Mouse (Mus musculus) embryonic fibroblast, embryonic 13.5 days (primary cell): ENCODE data around the gene Copz2.

Experiments used
- CTCF ChIP-seq: IDR thresholded peaks from 2 replicates; pipeline ENCODE4 v1.5.1; 2011; ENCODE audit warnings: mild to moderate bottlenecking, control low read depth, low read length, moderate library complexity, borderline replicate concordance; ENCODE audit not compliant: insufficient read depth
- POLR2A ChIP-seq: IDR thresholded peaks from 2 replicates; pipeline ENCODE4 v1.6.1; 2011; ENCODE audit warnings: low read depth, mild to moderate bottlenecking, control low read depth, low read length, moderate library complexity

DNA sequence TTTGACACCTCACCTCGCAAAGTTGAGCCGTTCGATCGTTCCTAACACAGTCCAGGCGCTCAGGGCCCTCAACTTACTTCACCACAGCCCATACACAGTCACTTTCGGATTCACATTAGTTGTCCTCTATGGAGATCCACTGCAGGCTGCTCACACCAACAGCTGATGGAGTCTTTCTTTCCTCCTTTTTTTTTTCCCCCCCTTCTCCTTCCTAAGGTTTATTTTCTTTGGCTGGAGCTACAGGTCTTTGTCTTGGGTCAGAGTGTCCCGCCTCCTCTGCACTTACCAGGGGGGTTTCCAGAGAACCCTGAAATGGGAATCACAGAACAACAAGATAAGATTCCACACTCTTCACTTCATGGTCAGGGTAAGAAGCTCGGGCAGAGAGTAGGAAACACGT lies 21.8 kb upstream of the Copz2 start:
- TF ChIP-seq POLR2A, result 0 out of 2 replicates have a peak, but pooled peaks have one; percentile 16
- no peak for TF ChIP-seq CTCF
